Mouse (Mus musculus): Measurements from ENCODE around the gene Man2b1.
"Not testable (repeated sequence)": the region's sequence is repeated elsewhere in the genome, so short reads cannot be mapped to it uniquely, and the experiment has no call there.

The Man2b1 gene

DNA sequence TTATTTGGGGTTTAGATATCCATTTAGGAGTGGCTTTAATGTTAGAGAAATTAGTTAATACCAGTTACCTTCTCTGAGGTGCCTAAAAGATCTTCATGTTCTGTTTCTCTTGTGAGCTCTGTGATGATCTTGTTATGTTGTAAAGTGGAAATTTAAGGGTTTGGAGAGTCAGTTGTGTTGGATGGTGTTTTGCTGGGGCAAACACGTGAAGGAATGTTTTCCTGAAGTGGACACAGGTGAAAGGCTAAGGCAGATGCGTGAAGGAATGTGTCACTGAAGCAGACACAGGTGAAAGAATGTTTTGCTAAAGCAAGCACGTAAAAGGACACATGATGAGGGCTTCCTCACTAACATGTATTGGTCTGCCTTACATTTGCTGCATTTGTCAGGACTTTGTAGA, 39.9 kb downstream of the Man2b1 start, which contains the start of gene Zfp791:
Gene Zfp791, minus strand, starts transcription at position 101 of the 400 bp plus-strand sequence.
- no peak for DNase-seq (ENCODE audit: low spot score)

DNA sequence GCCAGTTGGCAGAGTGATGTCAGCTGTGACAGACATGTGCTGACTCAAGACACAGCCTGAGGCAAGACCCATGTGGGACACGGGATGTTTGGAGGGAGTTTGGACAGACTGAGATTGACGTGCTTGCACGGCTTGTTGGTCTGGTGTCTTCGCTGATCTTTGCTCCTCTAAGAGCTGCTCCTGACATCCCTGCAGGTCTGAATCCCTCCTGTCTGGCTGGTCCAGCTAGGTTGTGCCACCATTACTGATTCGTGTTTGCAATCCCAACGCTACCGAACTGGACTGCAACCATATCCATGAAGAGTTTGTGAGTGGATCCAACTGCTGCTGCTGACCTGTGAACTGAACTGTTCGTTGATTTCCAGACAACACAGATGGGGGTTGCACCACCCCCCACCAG, 40.6 kb downstream of the Man2b1 start:
- no peak for DNase-seq (ENCODE audit: low spot score)

DNA sequence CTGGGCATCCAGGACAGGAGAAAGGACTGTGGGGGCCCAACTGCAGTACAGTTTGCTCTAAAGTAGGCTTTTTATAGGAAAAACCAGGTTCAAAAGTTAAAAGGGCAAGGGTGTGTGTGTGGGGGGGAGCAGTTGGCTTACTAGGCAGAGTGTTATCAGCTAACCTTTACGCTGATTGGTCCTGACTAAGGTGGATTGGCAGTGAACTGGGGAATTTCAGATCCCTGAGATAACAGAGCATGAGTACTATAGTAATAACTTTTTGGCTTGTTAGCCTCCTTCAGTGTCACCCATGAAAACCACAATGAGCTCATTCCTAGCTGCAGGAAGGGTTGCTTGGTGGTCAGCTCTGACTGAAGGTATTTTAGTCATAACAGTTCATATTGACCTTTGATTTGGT, 49.3 kb downstream of the Man2b1 start:
- DNase-seq (ENCODE audit: low spot score): no peak

DNA sequence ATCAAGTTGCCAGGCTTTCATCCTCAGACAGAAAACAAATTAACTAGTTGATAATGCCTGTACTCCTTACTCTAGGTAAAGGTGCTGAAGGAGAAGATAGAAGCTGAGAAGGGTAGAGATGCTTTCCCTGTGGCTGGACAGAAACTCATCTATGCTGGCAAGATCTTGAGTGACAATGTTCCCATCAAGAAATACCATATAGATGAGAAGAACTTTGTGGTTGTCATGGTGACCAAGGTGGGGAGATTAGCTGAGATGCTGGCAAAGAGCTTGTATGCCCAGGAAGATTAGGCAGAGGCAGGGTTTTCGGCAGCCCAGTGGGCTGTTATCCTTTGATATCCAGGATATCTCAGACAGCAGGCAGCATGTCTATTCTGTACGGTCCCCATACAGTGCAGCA, 52.6 kb downstream of the Man2b1 start:
- DNase-seq (ENCODE audit: low spot score): not testable (repeated sequence)

DNA sequence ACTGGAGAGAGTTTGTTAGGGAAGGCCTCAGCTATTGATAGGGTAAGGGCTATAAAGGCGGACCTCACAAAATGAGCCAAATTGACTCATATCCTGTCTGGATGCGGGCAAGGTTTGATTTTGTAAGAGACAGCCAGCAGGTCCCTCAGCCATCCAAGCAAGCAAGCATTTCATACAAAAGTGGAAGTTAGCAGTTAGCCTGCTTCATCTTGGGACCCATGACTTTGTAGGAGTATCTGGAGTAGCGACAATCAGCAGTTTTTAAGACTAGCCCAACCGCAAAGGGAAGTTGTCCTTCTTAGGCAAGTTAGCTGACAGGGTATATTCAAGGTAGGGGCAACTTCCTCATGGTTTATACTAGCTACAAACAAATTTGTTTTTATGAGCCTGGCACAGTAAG, 59.4 kb downstream of the Man2b1 start:
- DNase-seq (ENCODE audit: low spot score): no peak
